Mouse (Mus musculus) liver, embryonic 16.5 days (tissue): ENCODE data around the gene Tnni3k. TPM values are rescaled to one million over a fixed set of nuclear protein-coding genes. Genes with fewer than 3 reads are reported as not detected.

Experiments used
- ATAC-seq: fragments of 200-750 bp; cut with Nextera tagmentation; 2 replicates; pipeline ENCODE4 v1.8.0; 2017; ENCODE audit warnings: low read depth, mild to moderate bottlenecking, moderate number of reproducible peaks, moderate library complexity
- H3K27ac ChIP-seq: fragments of 300-500 bp; sonication (generic); 2 replicates; pipeline ENCODE4 v1.5.1; 2014; ENCODE audit warnings: mild to moderate bottlenecking, low read length
- H3K27me3 ChIP-seq: fragments of 300-500 bp; sonication (generic); 2 replicates; pipeline ENCODE4 v1.6.1; 2014; ENCODE audit warnings: low read depth, low read length, mixed read lengths; ENCODE audit not compliant: control insufficient read depth, insufficient read depth
- H3K36me3 ChIP-seq: fragments of 300-500 bp; sonication (generic); 2 replicates; pipeline ENCODE4 v1.6.1; 2014; ENCODE audit warnings: mild to moderate bottlenecking; ENCODE audit not compliant: control insufficient read depth, insufficient read depth
- H3K4me1 ChIP-seq: fragments of 300-500 bp; sonication (generic); 2 replicates; pipeline ENCODE4 v1.6.1; 2014; ENCODE audit warnings: low read depth, low read length, mixed read lengths; ENCODE audit not compliant: control insufficient read depth
- H3K4me2 ChIP-seq: fragments of 300-500 bp; sonication (generic); 2 replicates; pipeline ENCODE4 v1.6.1; 2014; ENCODE audit warnings: low read depth, low read length, mixed read lengths
- H3K4me3 ChIP-seq: fragments of 300-500 bp; sonication (generic); 2 replicates; pipeline ENCODE4 v1.5.1; 2014; ENCODE audit warnings: low read depth, mild to moderate bottlenecking, low read length
- H3K9ac ChIP-seq: fragments of 300-500 bp; sonication (generic); 2 replicates; pipeline ENCODE4 v1.6.1; 2014; ENCODE audit warnings: low read depth, low read length
- H3K9me3 ChIP-seq: fragments of 300-500 bp; sonication (generic); replicated peaks from 2 replicates; pipeline ENCODE4 v1.6.1; 2016; ENCODE audit warnings: low read length; ENCODE audit not compliant: control insufficient read depth
- WGBS: fragments of 180-500 bp; shearing (Covaris S2); extraction: QIAGEN DNeasy Blood & Tissue Kit; methylation state at CpG from one replicate; pipeline ENCODE4 v1.1.7; 2014; ENCODE audit not compliant: insufficient replicate concordance; 5-methylcytosine and 5-hydroxymethylcytosine counted together
- polyA plus RNA-seq: library from polyadenylated mRNA; unstranded; fragments of >200 nt; fragmentation: Nextera tagmentation; extraction: Ambion mirVana; gene quantifications from 2 replicates; pipeline ENCODE4 v1.2.1, GENCODE M21; 2015

The Tnni3k gene
- polyA plus RNA-seq, 1 experiment from 2014 or later: not detected

GRCm38 (mm10) chr3:154744317-154744716 lies 310.9 kb downstream of the Tnni3k start:
- 64% methylated on average over 2 of the region's 2 CpGs for WGBS
- H3K36me3 ChIP-seq: no peaks in the 10 kb centered on the region
- no peaks in the 10 kb centered on the region for H3K4me1 ChIP-seq
- no peaks in the 10 kb centered on the region for H3K27me3 ChIP-seq
- no peak overlapping the region for H3K27ac ChIP-seq
- no peak overlapping the region for H3K4me2 ChIP-seq
- no peak overlapping the region for H3K4me3 ChIP-seq
- ATAC-seq: no peak
- no peak overlapping the region for H3K9ac ChIP-seq
- no peaks in the 10 kb centered on the region for H3K9me3 ChIP-seq

- no peak for ATAC-seq
- no peaks in the 10 kb centered on the region for H3K27me3 ChIP-seq
- H3K4me2 ChIP-seq: no peak overlapping the region
- H3K4me1 ChIP-seq: no peaks in the 10 kb centered on the region
- no peak overlapping the region for H3K4me3 ChIP-seq
- no peaks in the 10 kb centered on the region for H3K9me3 ChIP-seq
- H3K9ac ChIP-seq: no peak overlapping the region
- 46% methylated on average over 5 of the region's 5 CpGs for WGBS
- no peak overlapping the region for H3K27ac ChIP-seq
- H3K36me3 ChIP-seq: no peaks in the 10 kb centered on the region
Measured at GRCm38 (mm10) chr3:154742927-154743326, 312.3 kb downstream of the Tnni3k start.

GRCm38 (mm10) chr3:154741496-154741895 lies 313.7 kb downstream of the Tnni3k start:
- no peaks in the 10 kb centered on the region for H3K9me3 ChIP-seq
- no peak overlapping the region for H3K4me2 ChIP-seq
- H3K27ac ChIP-seq: no peak overlapping the region
- H3K9ac ChIP-seq: no peak overlapping the region
- no peaks in the 10 kb centered on the region for H3K36me3 ChIP-seq
- ATAC-seq: no peak
- no peaks in the 10 kb centered on the region for H3K27me3 ChIP-seq
- no peaks in the 10 kb centered on the region for H3K4me1 ChIP-seq
- WGBS: 53% methylated on average over 5 of the region's 5 CpGs
- H3K4me3 ChIP-seq: no peak overlapping the region

Other genes with a start within 250 kb of the Tnni3k start
- 5.1 and 5.9 TPM in 2 replicates for gene Fpgt, start 38.0 kb upstream of the Tnni3k start, polyA plus RNA-seq
- 0.40 and 0.57 TPM in 2 replicates for gene Lrriq3, start 38.0 kb upstream of the Tnni3k start, polyA plus RNA-seq